Mouse (Mus musculus): ENCODE data around the gene Agrp. TPM values are rescaled to one million over a fixed set of nuclear protein-coding genes. Genes with fewer than 3 reads are reported as not detected.

The Agrp gene
- polyA plus RNA-seq, 1 experiment from 2014 or later, result 0.75 TPM

- no peak overlapping the region for H3K27ac ChIP-seq (ENCODE audit: low read length)
- H3K9me3 ChIP-seq (ENCODE audit: low read length), result no peaks in the 10 kb centered on the region
- no peaks in the 10 kb centered on the region for H3K27me3 ChIP-seq (replicated peaks; ENCODE audit: insufficient read depth, low read length)
- DNase-seq (ENCODE audit: low spot score) (no peak), ATAC-seq (no peak)
- H3K4me3 ChIP-seq (ENCODE audit: low read depth, low read length), result no peak overlapping the region
- TF ChIP-seq EP300 (IDR thresholded peaks at IDR 0.05) (no peak), CTCF (IDR thresholded peaks at IDR 0.05) (no peak)
- no peak overlapping the region for H3K9ac ChIP-seq (replicated peaks; ENCODE audit: low read depth)
- peaks cover 17% of the 10 kb centered on the region for H3K4me1 ChIP-seq (ENCODE audit: insufficient read depth, low read depth, low read length)
- peaks cover 16% of the 10 kb centered on the region; the same call in 1 of the 2 replicates for H3K36me3 ChIP-seq (ENCODE audit: insufficient read depth, low read length)
- WGBS, result 21% methylated on average over 3 of the region's 3 CpGs
- no peak overlapping the region for H3K4me2 ChIP-seq (replicated peaks; ENCODE audit: low read depth, low read length)
These were observed 116.1 kb downstream of the Agrp start for GRCm38 (mm10) chr8:105521061-105521460.

GRCm38 (mm10) chr8:105520521-105520920 lies 116.7 kb downstream of the Agrp start:
- ATAC-seq (no peak), DNase-seq (ENCODE audit: low spot score) (no peak)
- Histone ChIP-seq H3K4me3 (ENCODE audit: low read depth, low read length) (no peak overlapping the region), H3K9me3 (ENCODE audit: low read length) (no peaks in the 10 kb centered on the region), H3K9ac (replicated peaks; ENCODE audit: low read depth) (no peak overlapping the region), H3K36me3 (ENCODE audit: insufficient read depth, low read length) (peaks cover 16% of the 10 kb centered on the region; the same call in 1 of the 2 replicates), H3K27ac (ENCODE audit: low read length) (no peak overlapping the region), H3K27me3 (replicated peaks; ENCODE audit: insufficient read depth, low read length) (no peaks in the 10 kb centered on the region), H3K4me1 (ENCODE audit: insufficient read depth, low read depth, low read length) (peaks cover 17% of the 10 kb centered on the region), H3K4me2 (replicated peaks; ENCODE audit: low read depth, low read length) (no peak overlapping the region)
- 38% methylated on average over 5 of the region's 5 CpGs for WGBS
- TF ChIP-seq EP300 (IDR thresholded peaks at IDR 0.05), result no peak
- TF ChIP-seq CTCF (IDR thresholded peaks at IDR 0.05), result no peak

- H3K27me3 ChIP-seq (replicated peaks; ENCODE audit: insufficient read depth, low read length), result no peaks in the 10 kb centered on the region
- H3K4me2 ChIP-seq (replicated peaks; ENCODE audit: low read depth, low read length), result peak overlapping the region; percentile 98; the same call in 1 of the 2 replicates
- DNase-seq (ENCODE audit: low spot score) (no peak), ATAC-seq (no peak)
- peaks cover 17% of the 10 kb centered on the region for H3K4me1 ChIP-seq (ENCODE audit: insufficient read depth, low read depth, low read length)
- WGBS, result 14% methylated on average over 2 of the region's 2 CpGs
- no peak for TF ChIP-seq EP300 (IDR thresholded peaks at IDR 0.05)
- TF ChIP-seq CTCF (IDR thresholded peaks at IDR 0.05), result no peak
- no peak overlapping the region for H3K27ac ChIP-seq (ENCODE audit: low read length)
- no peaks in the 10 kb centered on the region for H3K9me3 ChIP-seq (ENCODE audit: low read length)
- H3K36me3 ChIP-seq (ENCODE audit: insufficient read depth, low read length), result 0 out of 2 replicates have a peak, but pooled peaks cover 7% of the 10 kb centered on the region
- no peak overlapping the region for H3K9ac ChIP-seq (replicated peaks; ENCODE audit: low read depth)
- no peak overlapping the region for H3K4me3 ChIP-seq (ENCODE audit: low read depth, low read length)
These were observed 117.6 kb downstream of the Agrp start for GRCm38 (mm10) chr8:105519591-105519990.

GRCm38 (mm10) chr8:105518436-105519313 lies 118.5 kb downstream of the Agrp start, which contains the start of gene Hsd11b2:
Gene Hsd11b2, plus strand, starts transcription at chr8:105518755.
- H3K36me3 ChIP-seq (ENCODE audit: insufficient read depth, low read length), result 0 out of 2 replicates have a peak, but pooled peaks cover 5% of the 10 kb centered on the region
- no peaks in the 10 kb centered on the region for H3K9me3 ChIP-seq (ENCODE audit: low read length)
- peak; percentile 71 for DNase-seq (ENCODE audit: low spot score)
- H3K9ac ChIP-seq (replicated peaks; ENCODE audit: low read depth), result peak within 1 kb of the TSS; percentile 36; the same call in 1 of the 2 replicates
- TF ChIP-seq CTCF (IDR thresholded peaks at IDR 0.05) (no peak), EP300 (IDR thresholded peaks at IDR 0.05) (no peak)
- H3K27ac ChIP-seq (ENCODE audit: low read length), result no peak within 1 kb of the TSS
- peak; percentile 71 for ATAC-seq
- peak within 1 kb of the TSS; percentile 41 for H3K4me3 ChIP-seq (ENCODE audit: low read depth, low read length)
- no peaks in the 10 kb centered on the region for H3K27me3 ChIP-seq (replicated peaks; ENCODE audit: insufficient read depth, low read length)
- WGBS, result under 1% methylated on average over 57 of the region's 68 CpGs
- peak within 1 kb of the TSS; percentile 98 for H3K4me2 ChIP-seq (replicated peaks; ENCODE audit: low read depth, low read length)
- peaks cover 17% of the 10 kb centered on the region for H3K4me1 ChIP-seq (ENCODE audit: insufficient read depth, low read depth, low read length)

- peaks cover 17% of the 10 kb centered on the region for H3K4me1 ChIP-seq (ENCODE audit: insufficient read depth, low read depth, low read length)
- ATAC-seq, result no peak
- no peak overlapping the region for H3K4me2 ChIP-seq (replicated peaks; ENCODE audit: low read depth, low read length)
- no peaks in the 10 kb centered on the region for H3K9me3 ChIP-seq (ENCODE audit: low read length)
- no peak overlapping the region for H3K9ac ChIP-seq (replicated peaks; ENCODE audit: low read depth)
- DNase-seq (ENCODE audit: low spot score), result peak; percentile 28
- H3K36me3 ChIP-seq (ENCODE audit: insufficient read depth, low read length), result no peaks in the 10 kb centered on the region
- TF ChIP-seq EP300 (IDR thresholded peaks at IDR 0.05) (no peak), CTCF (IDR thresholded peaks at IDR 0.05) (no peak)
- 18% methylated on average over 7 of the region's 8 CpGs for WGBS
- no peak overlapping the region for H3K4me3 ChIP-seq (ENCODE audit: low read depth, low read length)
- no peaks in the 10 kb centered on the region for H3K27me3 ChIP-seq (replicated peaks; ENCODE audit: insufficient read depth, low read length)
- no peak overlapping the region for H3K27ac ChIP-seq (ENCODE audit: low read length)
These were observed 119.8 kb downstream of the Agrp start for GRCm38 (mm10) chr8:105517346-105517745.

MicroRNAs encoded within 50 kb of the gene (microRNA counts, 519-probe panel; counts per million panel counts)
- microRNA mmu-miR-1966, result not detected

Small RNA genes lying within 50 kb of the gene (microRNA-seq; reads per million reads assigned to microRNA genes)
- gene Mir1966, result not detected

Other genes with a start within 250 kb of the Agrp start
- gene Kctd19, start 223.9 kb downstream of the Agrp start, polyA plus RNA-seq (2015; fragmentation: Nextera tagmentation; extraction: Ambion mirVana), result 0.14 and 0.38 TPM in 2 replicates
- 3.7 and 3.9 TPM in 2 replicates for gene Lrrc36, start 223.8 kb downstream of the Agrp start, polyA plus RNA-seq (2015; fragmentation: Nextera tagmentation; extraction: Ambion mirVana)
- 675 and 696 TPM in 2 replicates for gene Tppp3, start 165.9 kb downstream of the Agrp start, polyA plus RNA-seq (2015; fragmentation: Nextera tagmentation; extraction: Ambion mirVana)
- 40.6 and 41.7 TPM in 2 replicates for gene Zdhhc1, start 140.5 kb downstream of the Agrp start, polyA plus RNA-seq (2015; fragmentation: Nextera tagmentation; extraction: Ambion mirVana)
- 1.8 and 2.9 TPM in 2 replicates for gene Hsd11b2, start 118.6 kb downstream of the Agrp start, polyA plus RNA-seq (2015; fragmentation: Nextera tagmentation; extraction: Ambion mirVana)
- gene Atp6v0d1, start 71.3 kb downstream of the Agrp start, polyA plus RNA-seq (2015; fragmentation: Nextera tagmentation; extraction: Ambion mirVana), result 141 and 146 TPM in 2 replicates
- 25.5 and 28.5 TPM in 2 replicates for gene Ripor1, start 32.1 kb downstream of the Agrp start, polyA plus RNA-seq (2015; fragmentation: Nextera tagmentation; extraction: Ambion mirVana)
- gene Ctcf, start 825 bp downstream of the Agrp start, polyA plus RNA-seq (2015; fragmentation: Nextera tagmentation; extraction: Ambion mirVana), result 71.3 and 73.6 TPM in 2 replicates
- gene Carmil2, start 48.9 kb upstream of the Agrp start, polyA plus RNA-seq (2015; fragmentation: Nextera tagmentation; extraction: Ambion mirVana), result 0.26 and 0.35 TPM in 2 replicates
- gene Acd, start 63.7 kb upstream of the Agrp start, polyA plus RNA-seq (2015; fragmentation: Nextera tagmentation; extraction: Ambion mirVana), result 40.5 and 45.8 TPM in 2 replicates
- gene Pard6a, start 63.8 kb upstream of the Agrp start, polyA plus RNA-seq (2015; fragmentation: Nextera tagmentation; extraction: Ambion mirVana), result 14.8 and 16.6 TPM in 2 replicates
- gene 4933405L10Rik, start 70.3 kb upstream of the Agrp start, polyA plus RNA-seq (2015; fragmentation: Nextera tagmentation; extraction: Ambion mirVana), result not detected in 2 replicates
- 8.2 and 8.7 TPM in 2 replicates for gene Enkd1, start 70.8 kb upstream of the Agrp start, polyA plus RNA-seq (2015; fragmentation: Nextera tagmentation; extraction: Ambion mirVana)
- gene Gfod2, start 121.3 kb upstream of the Agrp start, polyA plus RNA-seq (2015; fragmentation: Nextera tagmentation; extraction: Ambion mirVana), result 19.5 and 24.4 TPM in 2 replicates
- 10.5 and 10.9 TPM in 2 replicates for gene Ranbp10, start 190.0 kb upstream of the Agrp start, polyA plus RNA-seq (2015; fragmentation: Nextera tagmentation; extraction: Ambion mirVana)
- 2.9 and 3.7 TPM in 2 replicates for gene Tsnaxip1, start 190.3 kb upstream of the Agrp start, polyA plus RNA-seq (2015; fragmentation: Nextera tagmentation; extraction: Ambion mirVana)
- 14.3 and 15.9 TPM in 2 replicates for gene Cenpt, start 215.9 kb upstream of the Agrp start, polyA plus RNA-seq (2015; fragmentation: Nextera tagmentation; extraction: Ambion mirVana)
- 46.3 and 50.1 TPM in 2 replicates for gene Thap11, start 217.7 kb upstream of the Agrp start, polyA plus RNA-seq (2015; fragmentation: Nextera tagmentation; extraction: Ambion mirVana)
- 82.3 and 97.4 TPM in 2 replicates for gene Nutf2, start 223.2 kb upstream of the Agrp start, polyA plus RNA-seq (2015; fragmentation: Nextera tagmentation; extraction: Ambion mirVana)
- gene Edc4, start 243.5 kb upstream of the Agrp start, polyA plus RNA-seq (2015; fragmentation: Nextera tagmentation; extraction: Ambion mirVana), result 17.4 and 19.8 TPM in 2 replicates